Mouse (Mus musculus): ENCODE data around the gene Usf1.

GRCm38 (mm10) chr1:171419291-171419882 lies 8.3 kb downstream of the Usf1 start:
- TF ChIP-seq MAX (IDR thresholded peaks at IDR 0.05; ENCODE audit: low read depth) (no peak), CEBPB (IDR thresholded peaks at IDR 0.05; ENCODE audit: insufficient read depth, poor library complexity, severe bottlenecking) (no peak), TCF12 (IDR thresholded peaks at IDR 0.05; ENCODE audit: insufficient read depth, poor library complexity, severe bottlenecking) (no peak)
